Mouse (Mus musculus): Measurements from ENCODE around the gene a.
A peak's percentile ranks its signal among the peaks of the same experiment; 100 is the strongest.
"Not testable (repeated sequence)": the region's sequence is repeated elsewhere in the genome, so short reads cannot be mapped to it uniquely, and the experiment has no call there.

The a gene

DNA sequence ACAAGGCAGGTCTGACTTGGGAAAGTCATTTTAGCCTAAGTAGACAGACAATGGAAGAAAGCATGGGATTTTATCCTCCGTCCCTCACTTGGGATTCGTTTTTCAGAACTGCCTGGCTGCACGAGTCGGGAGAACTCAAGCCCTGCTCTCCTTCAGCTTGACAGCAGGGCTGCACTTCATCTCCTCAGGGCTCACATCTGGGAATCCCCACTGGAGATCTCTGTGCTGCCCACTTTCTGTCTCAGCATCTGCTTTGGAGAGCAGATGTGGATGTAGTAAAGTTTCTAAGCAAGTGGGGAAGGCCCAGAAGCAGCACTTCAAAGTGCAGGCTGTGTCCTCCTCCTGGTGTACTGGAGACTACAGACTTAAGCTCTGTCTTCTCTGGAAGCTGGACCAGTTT lies 130.9 kb downstream of the a start:
- not testable (repeated sequence) for DNase-seq (ENCODE audit: low spot score)

DNA sequence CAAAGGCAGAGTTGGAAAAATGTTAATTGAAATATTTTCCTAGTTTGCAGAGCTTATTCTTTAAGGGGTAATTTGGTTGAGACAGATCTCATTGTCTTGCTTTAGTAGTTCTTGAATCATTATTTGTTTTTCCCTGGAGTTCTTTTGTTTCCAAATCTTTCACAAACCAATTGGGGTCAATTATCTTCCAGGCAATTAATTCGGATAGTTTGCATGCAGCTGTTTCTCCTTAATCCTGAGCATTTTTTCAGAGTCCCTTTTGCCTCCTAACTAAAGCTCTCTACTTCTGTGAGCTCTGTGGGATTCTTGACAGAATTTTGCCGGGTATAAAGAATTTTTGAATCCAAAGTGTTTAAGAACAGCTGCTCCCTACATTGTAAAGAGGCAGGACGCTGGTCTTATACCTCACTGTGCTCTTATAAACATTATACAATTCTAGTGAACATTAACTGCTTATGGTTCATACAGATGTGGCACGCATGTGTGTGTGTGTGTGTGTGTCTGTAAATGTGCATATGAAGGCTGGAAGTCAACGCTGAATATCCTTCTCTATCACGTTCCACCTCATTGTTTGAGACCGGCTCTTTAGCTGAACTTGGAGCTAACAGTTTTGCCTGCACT lies 134.3 kb downstream of the a start:
- DNase-seq (ENCODE audit: low spot score) = no peak

DNA sequence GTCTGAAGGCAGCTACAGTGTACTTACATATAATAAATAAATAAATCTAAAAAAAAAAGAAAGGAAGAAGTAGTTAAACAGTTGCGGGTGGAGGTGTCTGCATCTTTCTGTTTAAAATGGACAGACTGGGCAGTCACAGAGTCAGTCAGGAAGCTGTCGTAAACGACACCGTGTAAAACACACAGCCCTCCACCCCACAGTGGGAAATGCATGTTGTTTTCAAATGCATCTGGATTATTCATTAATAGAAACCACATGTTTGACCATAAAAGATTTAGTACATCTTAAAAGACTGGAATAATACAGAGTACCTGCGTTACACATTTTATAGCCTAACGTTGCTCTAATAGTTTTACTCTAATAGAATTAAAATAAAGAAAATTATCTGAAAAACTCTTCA lies 135.6 kb downstream of the a start:
- DNase-seq (ENCODE audit: low spot score) = no peak

DNA sequence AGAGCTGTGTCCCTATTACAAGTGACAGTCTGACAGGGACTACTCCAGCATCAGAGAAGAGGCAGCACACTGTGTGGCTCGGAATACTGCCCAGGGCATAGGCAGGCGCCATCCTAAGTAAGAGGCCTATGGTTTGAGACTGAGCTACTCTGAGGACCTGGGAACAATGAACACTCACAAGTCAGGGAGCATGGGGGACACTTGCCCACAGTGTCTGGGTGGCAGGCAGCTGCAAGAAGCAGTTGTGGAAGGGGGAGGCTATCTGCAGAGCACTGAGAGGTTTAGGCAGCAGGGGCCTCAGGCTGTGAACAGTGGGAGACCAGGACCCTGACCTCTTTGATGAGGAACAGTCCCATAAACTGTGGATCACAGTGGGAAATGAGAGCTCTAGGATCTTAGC lies 137.1 kb downstream of the a start:
- DNase-seq (ENCODE audit: low spot score) = no peak

DNA sequence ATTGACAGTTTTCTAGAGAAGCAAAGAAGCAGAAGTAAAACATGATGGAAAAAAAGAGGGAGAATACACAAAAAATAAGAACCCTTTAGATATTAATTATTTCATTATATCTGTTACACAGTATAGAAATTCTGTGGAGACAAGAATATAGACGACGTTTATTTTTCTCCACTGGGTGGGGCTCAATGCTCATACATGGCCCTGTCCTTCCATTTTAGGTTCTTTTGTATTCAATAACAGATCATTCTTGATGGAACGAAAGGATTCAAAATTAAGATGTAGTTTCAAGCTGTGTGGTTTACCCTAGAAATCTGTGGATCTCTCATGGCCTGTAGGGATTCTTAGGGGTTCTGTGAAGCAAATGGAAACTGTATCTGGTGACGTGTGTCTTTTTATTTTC lies 142.7 kb downstream of the a start:
- no peak for DNase-seq (ENCODE audit: low spot score)

DNA sequence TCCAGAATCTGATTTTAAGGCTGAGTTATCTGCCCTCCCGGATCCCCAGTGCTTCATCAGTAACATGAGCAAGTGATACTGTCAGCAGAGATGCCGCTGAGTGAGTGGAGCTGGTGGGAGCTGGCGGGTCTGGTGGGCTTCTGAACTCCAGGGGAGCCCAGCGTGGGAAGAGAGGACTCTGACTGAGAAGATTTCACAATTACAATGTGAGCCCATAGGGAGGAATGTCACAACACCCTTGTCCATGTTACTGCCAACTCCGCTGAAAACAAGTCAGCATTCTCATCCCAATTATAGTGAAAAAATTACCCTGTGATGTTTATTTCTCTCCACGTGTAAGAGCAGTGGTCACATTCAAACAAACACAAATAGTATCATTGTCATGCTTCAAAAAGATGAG lies 144.9 kb downstream of the a start:
- no peak for DNase-seq (ENCODE audit: low spot score)

DNA sequence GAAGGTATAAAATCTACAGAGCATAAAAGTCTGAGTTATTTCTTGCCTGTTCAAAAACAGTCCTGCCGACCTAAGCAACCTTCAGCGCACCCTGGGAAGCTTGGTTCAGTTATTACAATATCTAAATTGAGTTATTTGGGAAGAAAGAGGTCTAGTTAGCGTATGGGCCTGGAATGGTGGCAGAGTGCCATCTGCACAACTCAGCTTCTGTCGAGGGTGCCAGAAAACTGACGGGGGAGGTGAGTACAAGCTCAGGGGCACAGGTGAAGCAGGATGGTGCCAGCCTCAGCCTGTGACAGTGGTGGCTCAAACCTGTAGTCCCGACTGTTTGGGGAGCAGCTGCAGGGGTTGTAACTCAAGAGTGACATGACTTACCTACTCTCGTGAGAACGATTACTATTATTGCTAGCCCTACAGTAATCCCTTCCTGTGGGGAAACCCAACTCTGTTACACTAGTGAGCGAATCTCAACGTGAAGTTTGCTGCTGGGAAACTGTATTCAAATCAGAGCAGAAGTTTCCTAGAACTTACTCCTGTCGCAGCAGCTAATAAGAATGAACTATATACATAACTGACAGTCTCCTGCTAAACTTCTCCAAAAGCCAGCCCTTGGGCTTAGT lies 145.4 kb downstream of the a start:
- DNase-seq (ENCODE audit: low spot score) = no peak

DNA sequence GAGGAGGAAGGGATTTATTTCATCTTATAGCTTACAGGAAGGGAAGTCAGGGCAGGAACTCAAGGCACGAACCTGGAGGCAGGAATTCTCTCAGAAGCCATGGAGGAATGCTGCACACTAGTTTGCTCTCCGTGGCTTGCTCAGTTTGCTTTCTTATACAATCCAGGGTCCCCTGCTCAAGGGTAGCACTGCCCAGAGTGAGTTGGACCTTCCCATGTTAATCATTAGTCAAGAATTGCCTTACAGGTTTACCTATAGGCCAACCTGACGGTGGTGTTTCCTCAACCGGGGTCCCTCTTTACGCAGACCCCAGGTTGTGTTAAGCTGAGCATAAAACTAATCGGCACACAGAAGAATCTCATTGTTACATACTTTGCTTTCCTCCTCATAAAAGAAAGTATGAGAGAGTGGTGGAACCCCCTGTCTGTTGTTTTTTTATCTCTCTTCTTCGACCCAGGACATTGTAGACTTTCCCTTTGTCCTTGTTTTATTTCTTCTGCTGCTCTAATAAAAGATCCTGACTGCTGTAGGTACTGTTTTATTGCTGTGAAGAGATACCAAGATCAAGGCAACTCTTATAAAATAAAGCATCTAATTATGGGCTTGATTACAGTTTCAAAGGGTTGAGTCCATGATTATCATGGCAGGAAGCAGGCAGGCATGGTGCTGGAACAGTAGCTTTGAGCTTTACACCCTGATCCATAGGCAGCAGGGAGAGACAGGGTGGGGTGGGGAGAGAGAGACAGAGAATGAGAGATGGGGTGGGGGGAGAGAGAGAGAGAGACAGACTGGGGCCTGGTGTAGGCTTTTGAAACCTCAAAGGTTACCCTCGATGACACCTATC lies 146.6 kb downstream of the a start:
- no peak for DNase-seq (ENCODE audit: low spot score)

DNA sequence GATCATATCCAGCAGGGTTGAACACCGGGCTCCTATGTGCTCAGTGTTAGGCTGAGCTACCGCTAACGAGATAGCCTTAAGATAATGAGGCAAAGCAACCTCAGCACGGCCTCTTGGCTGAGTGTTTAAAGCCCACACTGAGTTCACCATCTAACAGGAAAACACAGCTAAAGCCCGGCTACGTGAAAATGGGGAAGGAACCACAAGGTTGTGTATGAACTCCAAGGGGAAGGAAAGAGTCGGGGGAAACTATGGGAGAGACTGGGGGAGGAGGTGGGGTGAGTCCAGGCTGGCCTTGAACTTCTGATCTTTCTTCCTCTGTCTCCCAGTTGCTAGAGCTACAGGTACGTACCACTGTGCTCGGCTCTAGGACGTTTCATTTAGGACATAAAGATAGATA lies 150.8 kb downstream of the a start:
- no peak for DNase-seq (ENCODE audit: low spot score)

DNA sequence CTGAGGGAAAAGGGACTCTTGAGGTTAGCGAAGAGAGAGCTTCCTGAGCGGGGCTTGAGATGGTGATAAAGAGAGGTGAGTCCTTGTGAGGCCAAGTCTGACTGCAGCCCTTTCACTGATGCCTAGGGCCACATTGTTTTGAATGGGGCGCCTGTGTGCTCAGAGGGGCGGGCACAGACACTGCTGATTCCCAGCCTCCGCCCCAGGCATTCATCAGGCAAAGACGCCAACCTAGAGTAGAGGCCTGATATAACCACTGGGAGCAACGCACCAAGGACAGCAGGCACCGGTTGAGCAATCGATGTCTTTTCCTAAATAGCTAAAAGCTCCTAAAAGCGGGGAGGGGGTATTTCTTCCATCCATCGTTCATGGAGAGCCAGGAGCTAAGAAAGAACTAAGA lies 151.3 kb downstream of the a start:
- DNase-seq (ENCODE audit: low spot score) = no peak

DNA sequence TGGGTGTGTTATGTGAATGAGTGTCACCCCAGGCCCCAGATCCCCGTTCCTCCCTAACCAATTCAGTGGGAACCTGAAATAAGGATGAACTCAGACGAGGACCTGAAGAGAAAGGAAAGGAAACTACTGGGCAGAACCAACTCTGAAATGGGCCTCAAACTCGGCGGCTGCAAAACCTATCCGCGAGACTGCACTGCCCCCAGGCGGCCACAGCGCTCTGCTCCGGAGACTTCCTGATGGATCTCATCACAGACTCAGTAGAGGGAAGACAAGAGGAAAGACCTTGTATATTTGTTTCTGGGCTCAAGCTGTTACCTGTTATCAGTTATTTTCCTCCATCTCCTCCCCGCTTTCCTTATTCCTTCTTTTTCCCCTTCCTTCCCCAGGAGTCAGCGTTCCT lies 151.9 kb downstream of the a start:
- DNase-seq (ENCODE audit: low spot score) = peak; percentile 48

DNA sequence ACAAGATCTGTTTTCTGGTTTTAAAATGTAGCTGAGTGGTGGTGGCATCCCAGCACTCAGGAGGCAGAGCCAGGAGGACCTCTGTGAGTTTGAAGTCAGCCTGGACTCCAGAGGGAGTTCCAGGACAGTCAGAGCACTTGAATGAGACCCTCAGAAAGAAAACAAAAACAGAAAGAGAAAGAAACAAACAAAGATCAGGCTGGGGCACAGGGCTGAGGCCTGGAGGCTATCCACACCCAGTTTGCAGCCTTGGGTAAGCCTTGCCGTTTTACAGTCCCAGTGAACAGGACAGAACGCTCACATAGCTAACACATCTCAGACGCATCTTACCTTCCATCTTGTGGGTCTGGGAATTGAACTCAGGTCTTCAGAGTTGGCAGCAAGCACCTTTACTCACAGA lies 155.7 kb downstream of the a start:
- DNase-seq (ENCODE audit: low spot score) = no peak

DNA sequence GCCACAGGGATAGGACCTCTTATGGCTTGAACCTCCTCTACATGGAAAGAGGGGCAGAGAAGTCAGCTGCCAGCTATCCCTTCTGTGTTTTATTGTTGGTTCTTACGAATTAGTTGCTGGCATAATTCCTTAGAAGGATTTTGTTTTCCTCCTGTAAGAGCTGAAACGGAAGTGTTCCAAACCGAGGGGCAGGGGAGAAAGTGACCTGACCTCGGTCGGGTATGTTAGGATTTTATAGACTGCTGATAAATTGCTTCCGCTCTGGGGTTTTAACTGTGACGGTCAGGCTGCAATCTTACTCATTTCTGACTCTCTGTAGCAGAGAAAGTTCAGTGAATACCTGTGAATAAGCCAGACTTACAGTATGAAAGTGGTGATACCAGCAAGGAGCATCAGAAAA lies 158.2 kb downstream of the a start:
- DNase-seq (ENCODE audit: low spot score) = no peak

DNA sequence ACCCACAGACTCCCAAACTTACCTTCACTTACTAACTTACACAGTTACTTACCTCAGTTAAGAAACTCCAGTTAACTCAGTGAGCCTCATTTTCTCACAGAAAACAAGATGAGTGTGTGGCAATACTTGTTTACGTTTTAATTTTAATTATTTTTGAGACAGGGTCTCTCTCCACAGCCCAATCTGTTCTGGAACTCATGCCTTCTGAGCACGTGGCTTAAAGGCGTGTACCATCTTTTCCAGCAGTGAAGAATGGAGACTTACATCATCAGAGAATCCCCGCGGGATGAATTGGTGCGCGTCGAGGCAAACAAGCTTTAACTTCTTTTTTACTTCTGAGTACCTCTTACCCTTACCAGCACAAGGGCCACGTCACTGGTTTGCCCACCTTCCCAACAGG lies 158.7 kb downstream of the a start:
- DNase-seq (ENCODE audit: low spot score) = no peak

DNA sequence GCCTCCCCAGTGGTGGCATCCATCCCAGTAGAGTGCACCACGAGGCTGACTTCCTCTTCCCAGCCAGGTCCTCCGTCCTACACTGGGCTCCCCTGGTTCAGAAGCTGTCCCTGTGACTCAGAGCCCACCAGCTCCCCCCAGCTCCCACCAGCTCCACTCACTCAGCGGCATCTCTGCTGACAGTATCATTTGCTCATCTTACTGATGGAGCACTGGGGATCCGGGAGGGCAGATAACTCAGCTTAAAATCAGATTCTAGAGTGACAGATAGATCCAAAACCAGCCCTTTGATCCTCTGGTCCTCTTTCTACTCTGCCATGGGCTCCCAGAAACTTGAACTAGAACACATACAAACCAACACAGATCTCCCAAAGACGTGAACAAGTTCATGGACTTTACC lies 159.4 kb downstream of the a start:
- DNase-seq (ENCODE audit: low spot score) = no peak

DNA sequence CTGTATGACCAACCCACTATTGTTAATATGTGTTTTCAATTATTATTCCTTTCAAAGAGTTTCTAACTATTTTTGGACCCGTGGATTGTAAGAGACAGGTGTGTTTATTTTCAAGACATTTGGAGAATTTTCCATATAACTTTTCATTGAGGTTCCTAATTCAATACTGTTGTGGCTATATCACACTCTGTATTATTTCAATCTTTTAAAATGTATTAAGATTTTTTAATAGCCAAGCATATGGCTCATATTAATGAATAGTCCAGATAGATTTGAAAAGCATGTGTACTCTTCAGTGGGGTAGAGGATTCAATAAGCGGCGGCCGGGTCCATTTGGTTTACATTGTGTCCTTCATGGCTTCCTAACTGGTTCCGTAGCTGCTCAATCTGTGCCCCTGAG lies 168.3 kb downstream of the a start:
- DNase-seq (ENCODE audit: low spot score) = no peak

DNA sequence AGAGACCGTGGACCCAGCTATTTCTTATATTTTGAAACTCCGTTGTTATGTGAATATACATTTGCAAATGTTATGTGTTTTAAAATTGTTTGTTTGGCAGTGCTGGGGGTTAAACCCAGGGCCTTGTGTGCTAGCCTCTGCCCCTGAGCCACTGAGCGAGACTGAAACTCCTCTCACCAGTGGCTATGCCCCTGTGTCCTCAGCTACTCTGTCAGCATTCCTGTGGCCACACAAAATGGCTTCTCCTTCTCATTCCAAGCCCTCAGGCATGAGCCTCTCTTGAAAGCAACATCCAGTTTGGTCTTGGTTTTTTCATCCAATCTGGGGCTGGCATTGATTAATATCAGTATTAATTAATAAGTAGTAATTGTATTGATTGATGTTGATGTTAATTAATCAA lies 168.7 kb downstream of the a start:
- no peak for DNase-seq (ENCODE audit: low spot score)

DNA sequence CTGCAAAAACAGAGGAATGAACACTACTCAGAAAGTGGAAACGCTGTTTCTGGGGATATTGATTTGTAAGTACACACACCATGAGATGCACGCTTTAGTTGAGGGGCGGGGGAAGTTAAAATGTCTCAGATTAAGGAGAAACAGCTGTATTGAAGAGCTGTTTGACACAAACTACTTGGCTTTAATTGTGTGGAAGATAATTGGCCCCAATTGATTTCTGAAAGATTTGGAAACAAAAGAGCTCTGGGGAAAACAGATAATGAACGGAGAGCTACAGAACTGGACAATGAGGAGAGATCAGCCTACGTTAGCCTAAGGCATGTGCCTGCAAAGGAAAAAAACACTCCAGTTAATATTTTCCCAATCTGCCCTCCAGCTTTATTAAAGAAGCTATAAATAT lies 172.0 kb downstream of the a start:
- DNase-seq (ENCODE audit: low spot score) = no peak

DNA sequence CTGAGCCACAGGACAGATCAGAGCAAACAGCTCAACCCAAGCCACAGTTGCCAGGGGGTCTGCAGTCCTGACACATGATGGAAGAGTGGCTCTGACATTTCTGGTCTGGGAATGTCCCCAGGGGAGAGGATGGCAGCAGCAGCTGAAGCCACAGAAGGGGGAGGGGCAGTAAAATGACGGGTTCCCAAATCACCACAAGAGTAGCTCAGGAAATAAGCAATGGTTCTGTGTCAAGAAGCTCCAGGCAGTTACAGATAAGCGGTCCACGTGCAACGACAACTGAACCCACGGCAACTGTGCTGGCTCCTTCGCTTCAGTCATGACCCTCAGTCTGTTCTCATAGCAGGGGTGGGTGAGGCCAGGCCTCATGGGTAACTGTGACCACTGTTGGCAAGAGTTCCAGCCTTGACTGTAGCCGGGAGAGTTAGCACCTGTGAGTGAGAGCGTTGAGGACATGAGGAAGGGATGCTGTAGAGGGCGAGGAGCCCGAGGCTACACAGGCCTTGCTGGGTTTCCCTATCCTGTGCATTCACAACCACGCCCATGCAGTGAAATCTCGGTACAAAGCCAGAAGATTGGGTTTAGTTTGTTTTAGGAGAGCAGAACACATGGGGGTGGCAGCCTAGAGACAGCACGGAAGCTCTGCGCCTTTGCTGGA lies 178.7 kb downstream of the a start:
- not testable (repeated sequence) for DNase-seq (ENCODE audit: low spot score)

DNA sequence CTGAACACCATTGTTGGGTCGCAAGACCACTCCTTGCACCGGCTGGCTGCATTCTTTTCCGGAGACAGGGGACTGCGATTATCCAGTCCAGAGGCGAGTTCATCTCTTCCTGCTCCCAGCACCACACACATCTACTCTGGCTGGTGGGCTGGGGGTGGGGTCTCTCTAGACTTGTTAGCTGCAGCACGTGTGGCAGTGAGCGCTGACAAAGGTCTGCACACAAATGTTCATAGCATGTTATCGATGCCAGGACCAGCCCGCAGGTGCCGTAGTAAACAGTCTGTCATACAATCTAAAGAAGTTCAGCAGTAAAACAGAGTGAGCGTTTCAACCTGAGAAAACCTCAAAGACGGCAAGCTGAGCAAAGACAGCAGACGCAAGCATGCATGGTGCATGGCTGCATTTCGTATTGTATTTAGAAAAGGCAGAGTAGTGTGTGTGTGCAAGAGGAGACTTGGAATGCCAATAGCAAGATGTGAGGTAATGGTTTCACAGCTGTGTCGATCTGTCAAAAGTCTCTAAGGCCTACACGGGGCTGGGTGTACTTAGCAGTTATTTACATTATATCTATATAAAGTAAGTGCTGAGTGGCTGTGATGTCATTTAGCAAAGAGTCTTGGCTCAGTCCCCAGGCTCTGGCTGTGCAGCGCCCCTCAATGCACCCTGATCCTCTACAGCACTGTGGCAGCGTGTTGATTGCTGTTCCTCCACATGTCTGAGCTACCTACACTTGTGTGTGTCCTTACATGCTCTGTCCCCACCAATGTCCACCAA lies 180.9 kb downstream of the a start:
- DNase-seq (ENCODE audit: low spot score) = no peak

DNA sequence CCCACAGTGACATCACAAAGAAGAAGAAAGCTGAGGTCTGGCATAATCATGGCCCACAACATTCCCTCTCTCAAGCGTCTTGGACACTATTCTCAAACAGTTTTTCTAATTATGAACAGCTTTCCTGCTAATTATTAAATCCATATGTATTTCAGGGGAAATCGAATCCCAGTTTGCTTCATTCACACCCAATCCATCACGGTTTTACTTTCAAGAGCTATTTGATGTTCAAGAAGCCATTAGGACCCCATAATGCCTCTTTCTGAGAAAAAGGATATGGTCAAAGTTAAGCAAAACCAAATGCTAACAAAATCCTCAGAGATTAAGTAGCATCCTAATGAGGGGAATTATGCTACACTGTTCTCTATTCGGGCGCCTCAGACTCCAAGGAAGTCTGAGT lies 181.8 kb downstream of the a start:
- DNase-seq (ENCODE audit: low spot score) = no peak

DNA sequence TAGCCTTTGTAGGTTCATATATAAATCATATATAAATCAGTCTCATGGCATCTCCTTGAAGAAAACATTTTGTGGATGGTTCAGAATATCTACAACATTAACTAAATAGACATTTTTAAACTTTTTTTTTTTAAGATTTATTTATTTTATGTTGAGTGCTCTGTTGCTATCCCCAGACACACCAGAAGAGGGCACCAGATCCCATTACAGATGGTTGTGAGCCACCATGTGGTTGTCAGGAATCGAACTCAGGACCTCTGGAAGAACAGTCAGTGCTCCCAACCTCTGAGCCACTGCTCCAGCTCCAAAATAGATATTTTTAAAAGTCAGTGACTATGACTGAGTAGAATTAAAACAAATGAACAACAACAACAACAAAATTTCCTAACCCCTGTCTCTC lies 195.4 kb downstream of the a start:
- DNase-seq (ENCODE audit: low spot score) = no peak

All from urinary bladder, postnatal 10 days (tissue).